Mouse (Mus musculus) left cerebral cortex, postnatal 4 days (tissue): ENCODE measurements around the gene Pbld1. TPM values are rescaled to one million over a fixed set of nuclear protein-coding genes. Genes with fewer than 3 reads are reported as not detected.
A peak's percentile ranks its signal among the peaks of the same experiment; 100 is the strongest.
"Not testable (repeated sequence)": the region's sequence is repeated elsewhere in the genome, so short reads cannot be mapped to it uniquely, and the experiment has no call there.

Experiments used
- DNase-seq: peaks from one replicate; pipeline ENCODE4 v3.0.0-alpha.2; 2022
- intact Hi-C: fragments of 180-260 bp; cut with DNase I; formaldehyde crosslinking; loops from one replicate; pipeline ENCODE4 v1.15.1; 2025
- total RNA-seq, 2 experiments: library from RNA; stranded (reverse); gene quantifications; 2 replicates each; pipeline ENCODE4 v1.2.3; 2021

The Pbld1 gene
- total RNA-seq, 2 experiments from 2014 or later: 0.24 TPM; not detected in 1

- no peak for DNase-seq
Observed at GRCm38 (mm10) chr10:63038571-63039320, 21.2 kb upstream of the Pbld1 start.

GRCm38 (mm10) chr10:63039867-63040628 is 19.9 kb upstream of the Pbld1 start:
- no peak for DNase-seq
- intact Hi-C loops: no loop called here

More at GRCm38 (mm10) chr10:63038571-63039320, 21.2 kb upstream of the Pbld1 start:
- intact Hi-C loops: no loop called here

- DNase-seq: no peak
- intact Hi-C loops: no loop called here
Observed at GRCm38 (mm10) chr10:63043154-63043553, 16.8 kb upstream of the Pbld1 start.

GRCm38 (mm10) chr10:63047751-63048150 is 12.2 kb upstream of the Pbld1 start:
- no peak for DNase-seq
- intact Hi-C loops: no loop called here

- no peak for DNase-seq
- intact Hi-C loops: no loop called here
Observed at GRCm38 (mm10) chr10:63049106-63049505, 10.9 kb upstream of the Pbld1 start.

GRCm38 (mm10) chr10:63051267-63051666 is 8.7 kb upstream of the Pbld1 start:
- intact Hi-C loops: no loop called here
- no peak for DNase-seq

- intact Hi-C loops: no loop called here
Observed at GRCm38 (mm10) chr10:63052011-63052410, 8.0 kb upstream of the Pbld1 start.

GRCm38 (mm10) chr10:63053007-63053406 is 7.0 kb upstream of the Pbld1 start:
- intact Hi-C loops: no loop called here
- no peak for DNase-seq

More at GRCm38 (mm10) chr10:63052011-63052410, 8.0 kb upstream of the Pbld1 start:
- DNase-seq: no peak

GRCm38 (mm10) chr10:63054071-63054470 is 5.9 kb upstream of the Pbld1 start:
- intact Hi-C loops, DNase-seq: not testable (repeated sequence)

GRCm38 (mm10) chr10:63054586-63054985 is 5.4 kb upstream of the Pbld1 start:
- no peak for DNase-seq
- intact Hi-C loops: no loop called here

GRCm38 (mm10) chr10:63056966-63057750 is 2.8 kb upstream of the Pbld1 start:
- no peak for DNase-seq
- intact Hi-C loops: no loop called here

- intact Hi-C loops: no loop called here
- DNase-seq: no peak
Observed at GRCm38 (mm10) chr10:63060406-63060805, 444 bp downstream of the Pbld1 start.

- intact Hi-C loops: no loop called here
- no peak for DNase-seq
Observed at GRCm38 (mm10) chr10:63061266-63061665, 1.3 kb downstream of the Pbld1 start.

GRCm38 (mm10) chr10:63062696-63063095 is 2.7 kb downstream of the Pbld1 start:
- intact Hi-C loops: no loop called here
- no peak for DNase-seq

GRCm38 (mm10) chr10:63063365-63063764 is 3.4 kb downstream of the Pbld1 start:
- intact Hi-C loops: no loop called here
- no peak for DNase-seq

- intact Hi-C loops: no loop called here
- no peak for DNase-seq
Observed at GRCm38 (mm10) chr10:63064516-63064915, 4.6 kb downstream of the Pbld1 start.

GRCm38 (mm10) chr10:63065561-63065960 is 5.6 kb downstream of the Pbld1 start:
- intact Hi-C loops: loop anchor here (5.0 kb wide), 1 partner anchor 43 kb away; the partner anchor contains the start of genes Hnrnph3 and Pbld2
- no peak for DNase-seq

- intact Hi-C loops: loop anchor here (5.0 kb wide), 1 partner anchor 44 kb away; the partner anchor contains the start of genes Hnrnph3 and Pbld2
- peak; percentile 85 for DNase-seq
Observed at GRCm38 (mm10) chr10:63065988-63066387, 6.0 kb downstream of the Pbld1 start.

- DNase-seq: no peak
- intact Hi-C loops: no loop called here
Observed at GRCm38 (mm10) chr10:63086304-63086703, 26.3 kb downstream of the Pbld1 start.

GRCm38 (mm10) chr10:63089103-63089757 is 29.3 kb downstream of the Pbld1 start:
- intact Hi-C loops: no loop called here
- DNase-seq: no peak
